Mouse (Mus musculus): ENCODE measurements around the gene Fbxw10. TPM values are rescaled to one million over a fixed set of nuclear protein-coding genes. Genes with fewer than 3 reads are reported as not detected.

The Fbxw10 gene
- total and polyA plus RNA-seq, 2 experiments from 2014 or later, result 0.33 to 0.86 TPM

GRCm38 (mm10) chr11:62814625-62815024 lies 32.2 kb upstream of the Fbxw10 start:
- H3K36me3 ChIP-seq (ENCODE audit: insufficient read depth), result no peaks in the 10 kb centered on the region
- H3K4me3 ChIP-seq (ENCODE audit: low read depth, low read length), result no peak overlapping the region
- no peak overlapping the region for H3K4me2 ChIP-seq (ENCODE audit: low read depth)
- no peaks in the 10 kb centered on the region for H3K4me1 ChIP-seq (ENCODE audit: insufficient read depth)
- H3K9ac ChIP-seq, result no peak overlapping the region
- H3K27ac ChIP-seq (ENCODE audit: low read depth, low read length), result no peak overlapping the region
- no peak for ATAC-seq
- TF ChIP-seq CTCF (IDR thresholded peaks at IDR 0.05; ENCODE audit: low read depth), result no peak
- WGBS, result 51% methylated on average over 4 of the region's 4 CpGs
- H3K27me3 ChIP-seq (ENCODE audit: insufficient read depth, low read length), result no peaks in the 10 kb centered on the region
- no peak for DNase-seq
- no peaks in the 10 kb centered on the region for H3K9me3 ChIP-seq (ENCODE audit: low read length)

DNA sequence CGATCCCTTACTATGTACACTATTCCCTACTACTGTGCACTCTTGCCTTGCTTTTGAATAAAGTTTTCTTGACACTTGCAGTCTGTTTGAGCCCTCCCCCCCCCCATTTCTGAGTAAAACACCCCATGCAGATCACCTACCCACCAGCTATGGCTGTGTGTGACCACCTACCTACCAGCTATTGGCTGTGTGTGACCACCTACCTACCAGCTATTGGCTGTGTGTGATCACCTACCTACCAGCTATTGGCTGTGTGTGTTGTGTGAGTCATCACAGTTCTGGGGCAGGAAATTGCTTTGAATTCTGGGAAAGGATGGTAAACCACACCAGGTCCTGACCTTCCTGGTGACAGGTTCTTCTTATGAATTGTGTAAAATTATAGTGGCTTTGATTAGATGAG lies 31.4 kb upstream of the Fbxw10 start:
- H3K4me1 ChIP-seq (ENCODE audit: insufficient read depth), result peaks cover 4% of the 10 kb centered on the region; the same call in 1 of the 2 replicates
- TF ChIP-seq CTCF (IDR thresholded peaks at IDR 0.05; ENCODE audit: low read depth), result no peak
- no peak overlapping the region for H3K9ac ChIP-seq
- no peak overlapping the region for H3K27ac ChIP-seq (ENCODE audit: low read depth, low read length)
- no peaks in the 10 kb centered on the region for H3K9me3 ChIP-seq (ENCODE audit: low read length)
- no peaks in the 10 kb centered on the region for H3K27me3 ChIP-seq (ENCODE audit: insufficient read depth, low read length)
- H3K4me2 ChIP-seq (ENCODE audit: low read depth), result no peak overlapping the region
- H3K4me3 ChIP-seq (ENCODE audit: low read depth, low read length), result no peak overlapping the region
- DNase-seq, result no peak
- H3K36me3 ChIP-seq (ENCODE audit: insufficient read depth), result no peaks in the 10 kb centered on the region
- WGBS, result 93% methylated on average over 1 of the region's 1 CpGs
- ATAC-seq, result no peak

DNA sequence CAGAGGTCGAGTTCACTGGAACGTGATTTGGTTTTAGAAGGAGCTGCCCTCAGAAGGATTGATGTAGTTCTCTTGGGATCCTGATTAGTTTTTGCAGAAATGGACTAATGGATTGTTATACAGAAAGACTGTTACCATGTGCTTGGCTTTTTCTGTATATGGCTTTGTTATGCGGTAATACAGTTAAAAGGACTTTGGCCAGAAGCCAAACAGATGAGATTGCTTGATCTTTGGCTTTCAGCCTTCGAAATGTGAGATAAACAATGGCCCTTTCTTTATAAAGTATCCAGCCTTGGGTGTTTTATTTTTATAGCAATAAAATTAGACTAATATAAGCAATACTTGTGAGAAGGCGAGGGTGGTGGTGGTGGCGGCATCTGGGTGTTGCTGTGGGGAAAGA lies 30.3 kb upstream of the Fbxw10 start:
- WGBS, result 64% methylated on average over 6 of the region's 6 CpGs
- Histone ChIP-seq H3K4me2 (ENCODE audit: low read depth) (no peak overlapping the region), H3K9me3 (ENCODE audit: low read length) (no peaks in the 10 kb centered on the region), H3K4me3 (ENCODE audit: low read depth, low read length) (no peak overlapping the region), H3K9ac (no peak overlapping the region), H3K27me3 (ENCODE audit: insufficient read depth, low read length) (no peaks in the 10 kb centered on the region), H3K36me3 (ENCODE audit: insufficient read depth) (no peaks in the 10 kb centered on the region), H3K27ac (ENCODE audit: low read depth, low read length) (no peak overlapping the region), H3K4me1 (ENCODE audit: insufficient read depth) (peaks cover 9% of the 10 kb centered on the region; the same call in 1 of the 2 replicates)
- DNase-seq (no peak), ATAC-seq (no peak)
- TF ChIP-seq CTCF (IDR thresholded peaks at IDR 0.05; ENCODE audit: low read depth), result no peak

DNA sequence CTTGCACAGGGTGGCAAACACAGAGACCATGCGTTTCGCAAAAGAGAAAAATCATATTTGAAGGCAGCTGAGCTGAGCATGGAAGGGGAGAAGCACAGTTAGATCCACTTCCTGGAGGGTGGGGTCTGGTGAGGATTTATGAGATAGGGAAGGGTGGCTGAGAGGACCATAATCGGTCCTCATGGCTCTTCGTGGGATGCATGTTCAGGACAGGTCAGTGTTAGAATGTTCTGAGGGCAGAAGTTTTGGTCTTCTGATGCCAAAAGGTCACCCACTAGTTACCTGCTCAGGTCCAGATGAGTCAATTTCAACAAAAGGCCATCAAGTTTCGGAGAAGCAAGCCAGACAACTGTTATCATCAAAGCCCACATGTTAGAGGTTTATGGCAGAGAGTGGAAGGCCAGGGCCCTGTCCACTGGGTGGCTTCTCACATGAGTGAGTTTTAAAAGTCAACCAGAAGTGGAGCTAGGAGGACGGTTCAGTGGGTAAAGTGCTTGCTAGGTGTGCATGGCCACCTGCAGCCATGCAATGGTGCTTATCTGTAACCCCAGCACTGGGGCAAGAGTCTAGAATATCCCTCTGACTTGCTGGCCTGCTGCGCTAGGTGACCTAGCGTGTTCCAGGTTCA lies 27.7 kb upstream of the Fbxw10 start:
- no peak for ATAC-seq
- Histone ChIP-seq H3K36me3 (ENCODE audit: insufficient read depth) (no peaks in the 10 kb centered on the region), H3K27me3 (ENCODE audit: insufficient read depth, low read length) (no peaks in the 10 kb centered on the region), H3K4me2 (ENCODE audit: low read depth) (no peak overlapping the region), H3K4me1 (ENCODE audit: insufficient read depth) (peaks cover 9% of the 10 kb centered on the region; the same call in 1 of the 2 replicates), H3K27ac (ENCODE audit: low read depth, low read length) (no peak overlapping the region), H3K9ac (no peak overlapping the region), H3K9me3 (ENCODE audit: low read length) (no peaks in the 10 kb centered on the region), H3K4me3 (ENCODE audit: low read depth, low read length) (no peak overlapping the region)
- 96% methylated on average over 8 of the region's 8 CpGs for WGBS
- TF ChIP-seq CTCF (IDR thresholded peaks at IDR 0.05; ENCODE audit: low read depth), result no peak
- no peak for DNase-seq

- H3K9me3 ChIP-seq (ENCODE audit: low read length), result no peaks in the 10 kb centered on the region
- peak; percentile 76 for DNase-seq
- H3K4me3 ChIP-seq (ENCODE audit: low read depth, low read length), result peak within 1 kb of the TSS; percentile 41
- H3K27me3 ChIP-seq (ENCODE audit: insufficient read depth, low read length), result no peaks in the 10 kb centered on the region
- peaks cover 9% of the 10 kb centered on the region; the same call in 1 of the 2 replicates for H3K4me1 ChIP-seq (ENCODE audit: insufficient read depth)
- whole genome bisulfite sequencing, result 6% methylated on average over 15 of the region's 15 CpGs
- ATAC-seq, result peak; percentile 91
- no peak within 1 kb of the TSS for H3K27ac ChIP-seq (ENCODE audit: low read depth, low read length)
- H3K4me2 ChIP-seq (ENCODE audit: low read depth), result peak within 1 kb of the TSS; percentile 71
- peak within 1 kb of the TSS; percentile 48; the same call in 1 of the 2 replicates for H3K9ac ChIP-seq
- H3K36me3 ChIP-seq (ENCODE audit: insufficient read depth), result no peaks in the 10 kb centered on the region
- no peak for TF ChIP-seq CTCF (IDR thresholded peaks at IDR 0.05; ENCODE audit: low read depth)
Observed at GRCm38 (mm10) chr11:62820059-62820541, 26.8 kb upstream of the Fbxw10 start, which contains the start of gene Trim16. Trim16 (plus strand) TSS chr11:62820231.

GRCm38 (mm10) chr11:62820661-62821437 lies 26.0 kb upstream of the Fbxw10 start:
- Histone ChIP-seq H3K4me3 (ENCODE audit: low read depth, low read length) (peak overlapping the region; percentile 41), H3K9me3 (ENCODE audit: low read length) (no peaks in the 10 kb centered on the region), H3K4me1 (ENCODE audit: insufficient read depth) (peaks cover 9% of the 10 kb centered on the region; the same call in 1 of the 2 replicates), H3K9ac (peak overlapping the region; percentile 48; the same call in 1 of the 2 replicates), H3K36me3 (ENCODE audit: insufficient read depth) (no peaks in the 10 kb centered on the region), H3K4me2 (ENCODE audit: low read depth) (peak overlapping the region; percentile 71), H3K27me3 (ENCODE audit: insufficient read depth, low read length) (no peaks in the 10 kb centered on the region), H3K27ac (ENCODE audit: low read depth, low read length) (no peak overlapping the region)
- ATAC-seq (peak; percentile 47), DNase-seq (peak; percentile 16)
- no peak for TF ChIP-seq CTCF (IDR thresholded peaks at IDR 0.05; ENCODE audit: low read depth)
- 17% methylated on average over 16 of the region's 16 CpGs for WGBS

DNA sequence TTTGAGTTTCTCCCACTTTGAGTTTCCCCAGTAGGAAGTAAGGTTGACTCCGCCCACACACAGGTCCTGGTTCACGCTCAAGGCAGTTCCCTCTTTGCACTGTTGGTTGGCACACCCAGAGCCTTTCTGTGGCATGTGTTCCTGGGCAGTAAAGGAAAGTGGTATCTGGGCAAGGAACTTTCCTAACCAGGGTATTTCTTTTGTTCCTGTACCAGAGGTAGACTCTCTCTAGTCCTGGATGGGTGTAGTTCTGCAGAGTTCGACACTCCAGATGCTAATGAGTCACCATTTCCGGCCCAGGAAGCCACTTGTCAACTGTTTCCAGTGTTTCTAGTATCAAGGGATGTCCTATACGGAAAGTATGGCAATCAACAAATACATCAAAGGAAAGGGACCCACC lies 25.0 kb upstream of the Fbxw10 start:
- DNase-seq, result no peak
- no peak for TF ChIP-seq CTCF (IDR thresholded peaks at IDR 0.05; ENCODE audit: low read depth)
- H3K36me3 ChIP-seq (ENCODE audit: insufficient read depth), result no peaks in the 10 kb centered on the region
- H3K9ac ChIP-seq, result no peak overlapping the region
- 0 out of 2 replicates have a peak overlapping the region, but pooled peaks have one; percentile 7 for H3K4me3 ChIP-seq (ENCODE audit: low read depth, low read length)
- peaks cover 9% of the 10 kb centered on the region; the same call in 1 of the 2 replicates for H3K4me1 ChIP-seq (ENCODE audit: insufficient read depth)
- WGBS, result 69% methylated on average over 5 of the region's 5 CpGs
- H3K4me2 ChIP-seq (ENCODE audit: low read depth), result peak overlapping the region; percentile 10
- H3K27ac ChIP-seq (ENCODE audit: low read depth, low read length), result no peak overlapping the region
- no peaks in the 10 kb centered on the region for H3K9me3 ChIP-seq (ENCODE audit: low read length)
- ATAC-seq, result no peak
- H3K27me3 ChIP-seq (ENCODE audit: insufficient read depth, low read length), result no peaks in the 10 kb centered on the region

Measured in forebrain, postnatal 0 days (tissue).